Mouse (Mus musculus) erythroblast, adult 5-6 weeks (primary cell): ENCODE results near the gene Osbpl5. TPM values are rescaled to one million over a fixed set of nuclear protein-coding genes. Genes with fewer than 3 reads are reported as not detected.

Experiments used
- ATAC-seq: replicated peaks from 2 replicates; pipeline ENCODE4 v1.8.0; 2016; ENCODE audit warnings: moderate number of reproducible peaks, mild to moderate bottlenecking, moderate TSS enrichment, inconsistent platforms; ENCODE audit not compliant: poor library complexity, low FRiP score, severe bottlenecking
- total RNA-seq, 2 experiments: library from RNA; stranded (forward) in 1 of 2; stranded (reverse) in 1 of 2; fragments of 150-400 nt in 1 of 2; fragments of 200-764, 138-1000 nt in 1 of 2; gene quantifications; 2 replicates each; pipeline versions ENCODE4 v1.2.3 to v1.2.4; 2015 to 2017; ENCODE audit warnings: low replicate concordance in 2 of 2

Osbpl5 gene
- total RNA-seq (2015; ENCODE audit: low replicate concordance) (not detected in 2 replicates), total RNA-seq (2017; ENCODE audit: low replicate concordance) (0.56 and 0.60 TPM in 2 replicates)

DNA sequence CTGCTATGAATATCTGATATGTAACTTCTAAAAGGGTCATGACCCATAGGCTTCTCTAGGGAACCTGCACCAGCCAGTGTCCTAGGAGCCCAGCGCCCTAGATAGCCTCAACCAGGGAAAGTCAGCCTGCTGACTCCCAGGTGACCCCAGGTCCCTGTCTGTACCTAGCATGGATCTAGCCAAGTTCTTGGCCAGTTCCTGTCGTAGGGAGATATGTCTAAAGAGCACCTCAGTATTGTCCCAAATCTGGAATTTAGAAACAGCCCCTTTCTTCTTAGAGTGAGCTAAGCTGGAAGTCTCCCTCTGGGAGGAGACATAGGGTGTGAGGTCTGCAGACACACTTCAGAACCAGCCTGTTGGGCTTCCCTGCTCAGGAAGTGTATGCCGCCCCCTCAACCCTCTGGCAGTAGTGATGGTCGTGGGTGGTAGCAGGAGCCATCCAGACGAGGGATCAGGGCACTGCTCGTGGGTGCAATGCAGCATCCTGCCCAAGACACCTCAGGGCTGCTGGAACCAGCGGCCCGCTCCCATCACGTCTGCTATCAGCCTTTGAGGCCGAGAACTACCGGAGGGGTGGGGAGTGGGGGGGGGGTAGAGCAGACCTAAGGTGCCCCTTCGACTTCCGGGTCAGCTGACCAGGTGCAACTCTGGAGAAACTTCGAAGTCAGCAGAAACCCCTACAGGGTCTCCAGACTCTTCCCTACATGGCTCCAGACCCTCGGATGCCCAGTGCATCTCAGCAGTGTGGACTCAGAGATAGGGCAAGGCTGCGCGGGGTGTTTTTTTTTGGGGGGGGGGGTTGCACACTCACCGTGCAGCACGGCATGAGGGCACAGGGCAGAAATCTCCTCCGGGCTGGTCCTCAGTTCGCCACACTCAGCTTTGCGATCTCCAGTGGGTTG is at the start of gene Osbpl5:
Gene Osbpl5, minus strand, starts transcription at position 861 of the 902 bp plus-strand sequence.
- ATAC-seq: no peak

DNA sequence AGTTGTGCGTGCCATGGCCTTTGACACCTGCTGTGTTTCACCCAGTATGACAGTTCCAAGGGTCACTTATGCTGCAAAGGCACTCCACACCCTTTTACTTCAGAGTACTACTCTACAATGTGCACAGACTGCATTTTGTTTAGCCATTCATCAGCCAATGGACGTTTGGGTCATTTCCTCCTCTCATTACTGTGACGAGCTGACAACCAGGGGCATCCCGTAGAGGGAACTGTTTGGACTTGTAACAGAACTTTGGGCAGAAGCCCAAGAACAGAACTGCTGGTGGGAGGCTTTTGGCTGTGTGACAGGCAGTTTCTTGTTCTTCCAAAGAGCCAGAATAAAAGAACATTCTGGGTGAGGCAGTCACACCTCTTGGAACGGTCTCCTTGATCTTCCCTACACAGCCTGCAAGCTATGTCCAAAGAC is 48.4 kb upstream of the Osbpl5 start:
- ATAC-seq: no peak

DNA sequence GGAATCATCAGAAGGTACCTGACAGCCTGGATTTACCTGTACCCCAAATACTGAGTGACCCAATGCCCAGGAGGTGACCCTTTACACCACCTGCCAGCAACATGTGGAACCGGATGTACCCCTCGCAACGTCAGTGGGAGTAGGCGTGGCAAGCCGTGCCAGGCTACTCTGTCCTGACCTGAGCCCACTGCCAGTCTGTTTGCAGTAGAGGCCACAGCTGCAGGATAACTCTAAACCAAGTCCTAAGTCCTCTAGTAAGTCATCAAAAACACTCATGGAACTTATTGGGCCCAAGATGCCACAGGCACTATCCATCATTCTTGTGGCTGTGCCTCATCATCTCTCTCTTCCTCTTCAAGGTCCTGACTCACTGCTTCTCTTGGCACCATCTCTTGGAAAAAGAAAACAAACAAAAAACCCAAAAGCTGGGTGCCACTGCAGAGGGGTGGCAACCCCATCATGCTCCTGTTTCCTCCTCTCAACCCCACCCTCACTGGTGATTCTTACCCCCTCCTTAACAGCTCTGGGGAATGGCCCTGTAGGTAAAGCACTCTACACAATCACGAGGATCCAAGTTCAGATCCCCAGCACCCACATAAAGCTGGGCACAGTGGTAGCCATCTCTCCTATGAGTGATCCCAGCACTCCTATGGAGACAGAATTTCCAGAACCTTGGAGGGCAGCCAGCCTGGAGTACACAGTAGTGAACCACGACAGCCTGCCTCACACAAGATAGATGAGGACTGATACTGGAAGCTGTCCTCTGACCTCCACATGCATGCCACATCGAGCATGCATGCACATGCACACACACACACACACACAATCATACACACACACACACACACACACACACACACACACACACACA is 44.6 kb upstream of the Osbpl5 start:
- no peak for ATAC-seq

DNA sequence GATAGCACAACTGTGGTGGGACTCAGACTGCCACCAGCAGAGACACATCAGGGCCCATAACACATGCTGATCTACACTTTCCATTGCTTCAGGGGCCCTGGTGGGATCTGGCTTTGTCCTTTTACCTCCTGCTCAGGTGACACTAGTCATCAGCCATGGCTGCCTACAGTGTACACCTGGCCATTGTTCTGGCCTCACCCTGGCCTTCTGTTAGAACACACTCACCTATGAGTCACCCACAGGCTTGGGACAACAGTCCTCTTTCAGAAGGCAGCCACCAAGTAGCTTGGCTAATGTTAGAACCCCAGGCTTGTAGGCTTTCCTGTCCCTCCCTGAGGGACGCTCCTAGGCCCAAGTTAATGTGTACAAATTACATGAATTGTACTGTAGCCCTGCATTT is 44.0 kb upstream of the Osbpl5 start:
- ATAC-seq: no peak

DNA sequence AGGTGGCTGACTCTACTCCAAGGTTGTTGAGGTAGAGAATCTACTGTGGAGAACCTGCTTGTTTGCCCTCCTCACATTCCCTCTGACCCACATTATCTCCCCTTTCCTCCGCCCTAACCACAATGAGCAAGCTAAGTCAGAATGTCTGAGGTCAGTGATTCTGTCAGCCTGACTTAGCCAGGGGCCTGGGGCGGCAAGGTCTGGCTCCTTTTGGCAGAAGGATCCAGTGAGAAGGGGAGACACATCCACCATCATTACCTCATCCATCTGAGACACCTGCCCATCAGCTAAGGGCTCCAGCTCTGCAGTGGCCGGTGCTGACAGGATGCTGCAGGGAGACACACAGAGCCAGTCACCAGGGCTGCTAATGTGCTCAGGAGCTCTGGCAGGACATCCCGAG is 42.0 kb upstream of the Osbpl5 start:
- no peak for ATAC-seq

DNA sequence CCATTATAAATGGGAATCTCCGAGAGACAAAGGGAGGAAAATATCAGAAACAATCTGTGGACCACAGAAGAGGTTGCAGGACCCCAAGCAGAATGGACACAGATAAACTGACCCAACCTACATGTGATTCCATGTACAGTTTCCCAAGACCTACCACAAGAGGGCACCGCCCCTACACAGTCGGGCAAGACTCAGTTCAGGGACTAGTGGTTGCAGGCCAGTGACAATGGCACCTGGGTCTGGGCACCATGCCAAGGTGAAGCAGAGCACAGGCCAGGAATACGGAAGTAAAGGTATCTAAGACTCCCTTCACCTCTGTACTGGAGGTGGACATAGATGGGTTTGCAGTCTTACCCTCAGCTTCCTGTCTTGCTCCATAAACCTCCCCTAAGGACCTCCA is 36.3 kb upstream of the Osbpl5 start:
- no peak for ATAC-seq

DNA sequence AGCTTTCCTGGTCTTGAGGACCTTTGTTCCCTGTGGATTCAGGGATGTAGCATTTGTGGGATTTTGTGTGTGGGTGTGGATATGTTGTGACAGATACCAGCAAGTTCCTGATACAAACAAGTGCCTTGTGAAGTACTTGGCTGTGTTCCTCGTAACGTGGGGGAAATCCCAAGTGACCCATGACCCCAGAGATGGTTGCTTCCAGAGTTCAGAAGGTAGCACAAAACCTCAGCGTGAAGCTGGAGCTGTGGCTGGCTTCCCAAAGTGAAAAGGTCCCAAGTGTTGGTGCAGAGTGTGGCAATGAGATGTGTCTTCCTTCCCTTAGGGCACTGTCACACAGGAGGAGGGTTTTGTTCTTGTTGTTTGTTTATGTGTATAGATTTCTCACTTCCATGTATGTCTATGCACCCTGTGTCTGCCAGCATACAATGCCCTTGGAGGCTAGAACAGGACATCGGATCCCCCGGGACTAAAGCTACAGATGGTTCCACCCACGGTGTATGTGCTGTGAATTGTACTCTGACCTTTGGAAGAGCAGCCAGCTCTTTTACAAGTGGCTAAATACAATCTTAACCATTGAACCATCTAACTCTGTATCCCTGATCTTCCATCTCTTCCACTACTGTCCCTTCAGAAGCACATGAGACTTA is 35.7 kb upstream of the Osbpl5 start:
- no peak for ATAC-seq

DNA sequence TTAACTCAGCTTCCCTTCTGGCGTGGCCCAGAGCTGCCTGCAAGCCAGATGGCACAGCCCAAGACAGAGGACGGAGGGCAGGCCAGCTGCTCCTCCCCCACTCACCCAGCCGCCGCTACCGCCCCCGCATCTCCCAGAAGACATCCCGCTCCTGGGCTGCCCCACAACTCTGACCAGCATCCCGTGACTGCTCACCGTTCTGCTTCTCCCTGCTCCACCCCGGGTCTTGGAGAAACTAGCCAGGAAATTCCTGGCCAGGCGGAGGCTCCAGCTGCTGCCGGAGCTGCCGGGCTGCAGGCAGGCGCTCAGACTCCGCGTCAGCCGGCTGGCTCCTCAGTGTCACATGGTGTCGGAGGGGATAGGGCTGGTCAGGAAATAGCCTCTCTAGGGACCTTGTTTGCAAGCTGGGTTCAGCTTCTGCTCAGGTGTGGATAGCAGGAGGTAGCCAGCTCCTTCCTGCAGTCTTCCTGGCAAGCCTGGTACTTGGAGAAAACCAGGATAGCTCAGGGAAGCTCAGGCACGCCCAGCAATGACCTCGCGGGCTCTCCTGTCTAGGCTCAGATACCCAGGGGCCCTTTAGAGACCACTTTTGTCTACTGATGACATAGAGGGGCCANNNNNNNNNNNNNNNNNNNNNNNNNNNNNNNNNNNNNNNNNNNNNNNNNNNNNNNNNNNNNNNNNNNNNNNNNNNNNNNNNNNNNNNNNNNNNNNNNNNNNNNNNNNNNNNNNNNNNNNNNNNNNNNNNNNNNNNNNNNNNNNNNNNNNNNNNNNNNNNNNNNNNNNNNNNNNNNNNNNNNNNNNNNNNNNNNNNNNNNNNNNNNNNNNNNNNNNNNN is 27.4 kb upstream of the Osbpl5 start, which contains the start of gene Mrgpre:
Gene Mrgpre, minus strand, starts transcription at position 505 of the 834 bp plus-strand sequence.
- no peak for ATAC-seq

DNA sequence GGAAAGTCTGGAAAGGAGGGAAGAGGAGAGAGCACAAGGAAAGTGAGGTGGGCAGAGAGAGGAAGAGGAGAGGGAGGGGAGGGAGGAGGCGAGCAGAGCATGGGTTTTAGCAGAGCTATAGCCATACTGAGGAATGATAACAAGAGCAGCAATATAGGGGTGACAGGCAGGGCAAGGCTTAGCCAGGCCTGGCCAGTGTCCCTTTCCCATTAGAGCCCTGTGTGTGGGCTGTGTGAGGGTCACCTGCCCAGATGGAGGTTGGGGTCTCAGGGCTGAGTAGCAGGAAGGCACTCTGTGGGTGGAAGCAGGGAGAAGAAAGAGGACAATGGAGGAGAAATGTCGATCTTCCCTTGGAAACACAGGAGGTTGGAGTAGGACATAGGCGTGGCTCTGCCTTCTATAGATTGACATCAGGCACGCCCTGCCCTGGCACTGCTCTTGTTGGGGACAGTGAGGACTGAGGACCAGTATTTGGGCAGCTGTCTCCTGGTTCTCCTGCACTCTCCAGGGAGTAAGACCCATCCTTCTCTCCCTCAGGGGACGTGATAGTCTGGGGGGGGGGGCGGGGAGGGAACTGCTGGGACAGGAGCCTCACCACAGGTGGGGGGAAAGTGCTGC is 26.7 kb upstream of the Osbpl5 start:
- ATAC-seq: no peak

DNA sequence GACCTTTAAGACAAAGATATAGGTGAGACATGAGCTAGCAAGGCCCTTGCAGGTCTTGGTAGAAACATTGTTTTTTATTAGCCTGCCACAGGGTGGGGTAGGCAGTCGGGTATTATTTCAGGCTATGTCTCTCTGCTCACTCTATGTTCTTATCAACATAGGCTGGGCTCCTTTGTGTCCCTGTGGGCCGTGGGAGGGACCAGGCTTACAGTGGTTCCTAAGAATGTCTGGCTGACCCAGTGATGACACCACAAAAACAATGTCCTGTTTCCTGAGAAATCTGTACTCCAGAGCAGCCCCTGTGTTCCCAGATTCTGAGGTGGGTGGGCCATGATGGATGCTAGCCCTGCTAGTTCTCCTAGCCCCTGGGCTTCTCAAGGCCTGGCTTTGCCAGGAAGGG is 20.6 kb upstream of the Osbpl5 start:
- ATAC-seq: no peak

DNA sequence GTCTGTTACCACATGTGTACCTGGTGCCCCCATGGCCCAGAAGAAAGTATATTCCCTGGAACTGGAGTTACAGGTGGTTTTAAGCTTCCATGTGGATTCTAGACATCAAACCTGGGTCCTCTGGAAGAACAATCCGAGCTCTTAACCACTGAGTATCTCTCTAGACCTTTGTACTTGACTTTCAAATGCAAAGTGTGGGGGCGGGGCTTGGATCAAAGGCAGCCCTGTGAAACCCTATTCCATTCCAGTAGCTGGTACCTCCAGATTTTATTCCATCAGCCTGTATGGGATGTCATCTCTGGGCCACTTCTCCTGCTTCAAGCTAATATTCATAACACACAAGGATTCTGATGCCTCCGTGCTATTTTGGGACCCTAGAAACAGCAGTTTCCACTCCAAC is 19.4 kb upstream of the Osbpl5 start:
- ATAC-seq: no peak

DNA sequence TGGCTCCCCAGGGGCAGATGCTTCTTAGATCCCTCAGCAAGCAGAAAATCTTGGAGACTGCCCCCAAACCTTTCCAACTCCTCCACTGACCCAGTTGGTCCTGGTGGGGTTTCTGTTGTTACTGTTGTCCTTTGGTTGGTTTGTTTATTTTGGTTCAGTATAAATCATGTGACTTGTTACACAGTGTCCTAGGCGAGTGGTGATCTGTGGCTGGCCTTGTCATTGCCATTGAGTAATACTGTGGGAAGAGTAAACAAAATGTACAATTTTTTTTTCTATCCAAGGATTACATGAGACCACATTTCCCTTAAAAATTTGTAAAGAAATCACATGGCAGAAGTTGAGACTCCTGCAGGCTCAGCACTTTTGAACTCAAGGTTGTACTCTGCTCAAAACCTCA is 12.7 kb upstream of the Osbpl5 start:
- ATAC-seq: no peak

DNA sequence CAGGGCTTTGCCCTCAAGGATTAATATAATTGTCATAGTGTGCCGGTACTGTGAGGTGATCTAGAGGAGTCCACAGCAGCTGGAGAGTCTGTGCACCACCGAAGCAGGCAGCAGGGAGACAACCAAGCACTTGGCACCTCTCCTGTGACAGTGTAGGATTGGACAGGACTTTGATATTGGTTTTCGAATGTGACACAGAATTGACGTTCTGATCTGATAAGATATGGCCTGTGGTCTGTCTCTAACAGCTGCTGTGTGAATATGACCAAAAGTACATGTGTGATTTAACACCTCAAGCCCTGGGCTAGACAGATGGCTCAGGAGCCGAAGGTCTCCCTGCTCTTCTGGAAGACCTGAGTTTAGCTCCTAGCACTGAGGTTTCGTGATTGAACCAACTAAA is 11.5 kb upstream of the Osbpl5 start:
- no peak for ATAC-seq

DNA sequence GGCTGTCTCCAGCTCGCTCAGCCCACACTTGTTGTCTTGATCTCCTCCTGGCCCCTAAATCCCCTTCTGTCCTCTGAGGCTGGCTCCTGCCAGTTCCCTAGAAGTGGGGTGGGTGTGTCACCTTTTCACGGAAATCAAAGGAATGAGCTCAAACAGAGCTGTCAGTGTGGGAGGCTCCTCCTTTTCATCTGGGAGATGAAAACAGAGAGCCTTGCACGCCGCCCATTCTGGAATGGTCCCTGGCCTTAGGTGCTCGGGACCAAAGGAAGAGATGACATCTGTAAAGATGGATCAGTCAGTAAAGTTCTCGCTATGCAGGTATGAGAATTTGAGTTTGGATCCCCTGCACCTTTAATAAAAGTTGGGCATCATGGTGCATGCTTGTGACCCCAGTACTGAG is 10.1 kb upstream of the Osbpl5 start, which contains the start of gene Mrgprg:
Gene Mrgprg, minus strand, starts transcription at position 101 of the 400 bp plus-strand sequence.
- no peak for ATAC-seq

DNA sequence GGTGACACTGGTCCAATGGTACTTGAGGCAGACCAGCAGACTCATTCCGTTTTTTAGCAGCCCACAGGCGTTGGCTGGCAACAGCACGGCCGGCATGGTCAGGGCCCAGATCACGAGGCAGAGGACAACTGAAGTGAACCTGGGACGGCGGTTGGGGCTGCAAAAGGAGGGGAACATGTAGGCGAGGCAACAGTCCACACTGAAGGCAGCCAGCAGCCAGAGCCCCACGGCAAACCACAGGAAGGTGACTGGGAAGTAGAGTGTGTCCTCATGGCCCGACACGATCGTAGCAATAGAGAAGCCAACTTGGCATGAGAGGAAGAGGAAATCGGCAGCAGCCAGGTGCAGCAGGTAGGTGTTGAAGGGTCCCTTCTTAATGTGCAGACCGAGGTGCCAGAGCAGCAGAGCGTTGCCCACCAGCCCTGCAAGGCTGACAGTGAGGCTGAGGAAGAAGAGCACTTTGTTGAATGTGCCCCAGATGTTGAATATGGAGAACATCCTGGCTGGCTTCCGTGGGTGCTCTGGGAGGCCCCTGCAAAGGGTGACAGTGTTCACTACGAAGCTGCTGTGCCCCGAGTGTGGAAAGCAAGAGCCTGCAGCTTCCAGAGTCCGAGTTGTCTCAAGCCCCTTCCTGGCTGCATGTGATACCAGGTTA is 8.2 kb upstream of the Osbpl5 start:
- no peak for ATAC-seq

DNA sequence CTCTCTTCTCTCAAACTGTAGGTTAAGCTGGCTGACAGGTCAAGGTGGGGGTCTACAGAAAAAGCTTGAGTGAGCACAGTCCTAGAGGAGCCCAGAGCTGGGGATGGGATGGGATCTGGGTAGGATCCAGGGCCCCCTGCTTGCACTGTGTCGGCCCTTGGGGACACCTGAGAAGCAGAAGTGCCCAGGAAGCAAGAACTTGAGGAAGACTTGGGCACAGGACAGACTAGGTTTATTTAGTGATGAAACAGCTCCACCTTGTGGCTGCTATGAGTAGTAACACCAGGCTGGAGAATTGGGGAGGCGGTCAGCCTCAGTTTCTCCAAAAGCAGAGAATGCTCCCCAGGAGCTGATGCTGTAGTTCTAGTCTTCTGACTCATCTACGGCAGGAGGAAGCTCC is 7.0 kb upstream of the Osbpl5 start:
- 0 out of 2 replicates have a peak, but pooled peaks have one; percentile 57 for ATAC-seq

DNA sequence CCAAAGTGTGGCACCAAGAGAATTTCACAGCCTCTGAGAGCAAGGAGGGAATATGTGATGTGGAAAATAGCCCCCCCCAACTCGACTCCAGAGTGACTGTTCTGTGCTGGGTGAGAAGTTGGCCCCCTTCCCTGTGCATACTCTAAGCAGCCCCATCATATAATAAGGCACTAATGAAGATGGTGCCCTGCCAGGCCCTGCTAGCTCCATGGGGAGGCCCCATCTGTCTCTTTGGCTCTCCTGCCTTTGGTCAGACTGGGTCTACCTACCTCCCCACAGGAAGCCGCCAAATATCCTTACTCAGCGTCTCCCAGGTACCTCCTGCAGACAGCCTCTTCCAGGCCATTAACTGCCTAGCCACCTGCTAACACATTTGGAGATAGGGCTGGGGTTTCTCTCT is 2.2 kb upstream of the Osbpl5 start:
- no peak for ATAC-seq

DNA sequence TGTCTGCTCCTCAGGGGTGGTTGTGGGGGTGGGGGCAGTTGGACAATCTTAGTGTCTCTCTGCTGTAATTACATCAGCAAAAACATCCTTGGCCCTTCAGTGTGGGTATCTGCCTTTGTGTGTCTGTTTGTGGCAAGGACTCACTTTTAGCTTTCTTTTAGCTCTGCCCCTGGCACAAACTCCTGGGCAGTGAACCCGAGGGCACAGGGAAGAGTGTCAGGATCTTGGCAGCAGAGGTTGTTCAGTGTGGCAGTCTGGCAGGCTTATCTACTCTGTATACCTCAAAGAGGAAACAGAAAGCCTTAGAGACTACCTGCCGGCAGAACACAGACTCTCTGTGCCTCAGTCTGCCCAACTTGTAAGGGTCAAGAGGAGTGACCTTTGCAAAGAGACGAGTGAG is 911 bp upstream of the Osbpl5 start:
- ATAC-seq: no peak
